Mouse (Mus musculus): Measurements from ENCODE around the gene Ewsr1.
"Not testable (repeated sequence)": the region's sequence is repeated elsewhere in the genome, so short reads cannot be mapped to it uniquely, and the experiment has no call there.

GRCm38 (mm10) chr11:5076843-5077242, 22.2 kb downstream of the Ewsr1 start:
- TF ChIP-seq CTCF (conservative IDR thresholded peaks at IDR 0.05 in 1 of 2, IDR thresholded peaks at IDR 0.05 in 1 of 2; ENCODE audit: low read depth in 2 of 2, low read length in 2 of 2); POLR2A (IDR thresholded peaks at IDR 0.05; ENCODE audit: low read depth, low read length); KAT2A (IDR thresholded peaks at IDR 0.05; ENCODE audit: insufficient replicate concordance, low read length); ELF1 (IDR thresholded peaks at IDR 0.05; ENCODE audit: low read depth, low read length); EP300 (IDR thresholded peaks at IDR 0.05; ENCODE audit: low read length); ZKSCAN1 (IDR thresholded peaks at IDR 0.05; ENCODE audit: borderline replicate concordance, low read depth, low read length); MAX (IDR thresholded peaks at IDR 0.05; ENCODE audit: low read length); MXI1 (IDR thresholded peaks at IDR 0.05; ENCODE audit: low read depth, low read length); TCF12 (IDR thresholded peaks at IDR 0.05; ENCODE audit: low read depth, low read length); ZNF384 (IDR thresholded peaks at IDR 0.05; ENCODE audit: low read depth, low read length); JUN (IDR thresholded peaks at IDR 0.05; ENCODE audit: insufficient read depth, low read depth, low read length); USF2 (conservative IDR thresholded peaks at IDR 0.05; ENCODE audit: low read depth, low read length); CHD2 (IDR thresholded peaks at IDR 0.05; ENCODE audit: low read length); GABPA (IDR thresholded peaks at IDR 0.05; ENCODE audit: insufficient replicate concordance, low read depth, low read length): not testable (repeated sequence)
